Mouse (Mus musculus): Measurements from ENCODE around the gene Slc6a6. TPM values are rescaled to one million over a fixed set of nuclear protein-coding genes. Genes with fewer than 3 reads are reported as not detected.

Gene Slc6a6
- polyA plus RNA-seq, 2 experiments, result 7.5 to 8.0 TPM

DNA sequence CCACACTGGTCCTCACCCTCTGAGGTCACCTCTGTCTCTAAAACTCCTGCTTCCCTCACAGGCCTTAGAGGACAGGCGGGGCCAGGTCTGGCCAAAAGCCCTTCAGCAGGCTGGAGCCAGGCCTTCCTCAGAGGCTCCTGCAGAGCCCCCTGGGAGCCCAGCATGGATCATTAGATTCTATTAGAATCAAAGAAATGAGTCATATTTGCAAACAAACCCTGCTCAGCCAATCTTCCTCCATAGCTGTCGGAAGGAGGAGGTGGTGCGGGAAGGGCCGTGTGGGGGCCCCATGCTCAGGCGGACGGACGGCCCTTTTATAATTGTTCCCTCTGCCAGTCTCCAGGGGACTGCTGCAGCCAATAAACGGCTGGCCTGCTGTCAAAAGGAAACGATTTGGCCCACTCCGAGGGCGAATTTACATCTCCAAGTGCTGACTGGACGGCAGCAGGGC, 45.8 kb downstream of the Slc6a6 start:
- H3K9ac ChIP-seq (replicated peaks), result no peak overlapping the region
- H3K36me3 ChIP-seq (replicated peaks; ENCODE audit: control insufficient read depth, insufficient read depth, low read depth), result no peaks in the 10 kb centered on the region; the same call in none of the 2 replicates
- ATAC-seq (ENCODE audit: insufficient read depth) (no peak), DNase-seq (ENCODE audit: low read depth in 3 of 3, low spot score in 3 of 3) (no peak)
- no peak for TF ChIP-seq EP300 (IDR thresholded peaks at IDR 0.05; ENCODE audit: low read depth)
- TF ChIP-seq CTCF (IDR thresholded peaks at IDR 0.05; ENCODE audit: low read depth), result no peak
- no peak overlapping the region for H3K4me3 ChIP-seq (ENCODE audit: insufficient read depth in 1 of 2, low read depth in 2 of 2, low read length in 2 of 2)
- no peaks in the 10 kb centered on the region for H3K9me3 ChIP-seq (ENCODE audit: control insufficient read depth, low read length)
- no peak overlapping the region for H3K4me2 ChIP-seq (ENCODE audit: low read depth)
- H3K4me1 ChIP-seq (replicated peaks; ENCODE audit: control insufficient read depth in 2 of 2, insufficient read depth in 2 of 2, low read length in 1 of 2), result no peaks in the 10 kb centered on the region
- 70% methylated on average over 12 of the region's 12 CpGs for WGBS (ENCODE audit: insufficient replicate concordance)
- no peaks in the 10 kb centered on the region for H3K27me3 ChIP-seq (ENCODE audit: control insufficient read depth, insufficient read depth, low read length)
- H3K27ac ChIP-seq, result no peak overlapping the region

DNA sequence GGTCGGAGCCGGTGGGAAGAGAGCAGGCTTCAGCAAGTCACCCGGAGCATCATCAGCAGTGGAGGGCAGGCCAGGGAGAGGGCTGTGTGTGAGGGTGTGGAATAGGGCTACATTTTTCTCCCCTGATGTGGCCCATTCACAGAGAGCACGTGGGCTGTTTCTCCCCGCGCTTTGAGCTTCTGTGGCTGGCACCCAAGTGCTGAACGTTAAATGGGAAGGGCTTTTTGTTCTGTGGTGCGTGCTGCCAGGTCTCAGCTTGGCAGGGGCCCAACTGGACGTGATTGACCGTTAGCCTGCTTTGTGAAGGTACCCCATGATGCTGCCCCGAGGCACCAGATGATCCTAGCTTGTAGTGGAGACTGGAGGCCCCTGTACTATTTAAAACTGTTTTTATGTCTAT, 48.3 kb downstream of the Slc6a6 start:
- 81% methylated on average over 11 of the region's 11 CpGs for WGBS (ENCODE audit: insufficient replicate concordance)
- no peak for DNase-seq (ENCODE audit: low read depth in 3 of 3, low spot score in 3 of 3)
- H3K9ac ChIP-seq (replicated peaks), result no peak overlapping the region

DNA sequence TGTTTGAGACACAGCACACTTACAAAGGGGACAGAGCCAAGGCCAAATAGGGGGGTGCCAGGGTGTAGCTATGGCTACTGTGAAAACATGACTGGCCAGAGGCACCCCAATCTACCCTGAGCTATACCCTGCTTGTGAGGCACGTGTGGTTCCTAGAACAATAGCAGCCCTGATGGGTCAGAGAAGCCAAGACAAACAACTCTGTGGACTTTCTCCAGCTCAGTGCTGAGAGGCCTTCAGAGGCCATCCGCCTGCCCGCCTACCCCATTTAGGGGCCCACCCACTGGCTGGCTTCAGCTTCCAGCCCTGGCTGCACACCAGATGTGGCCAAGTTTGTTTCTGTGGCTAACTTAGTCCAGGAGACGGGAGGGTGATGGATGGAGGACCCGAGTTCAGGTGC, 52.6 kb downstream of the Slc6a6 start:
- Histone ChIP-seq H3K36me3 (replicated peaks; ENCODE audit: control insufficient read depth, insufficient read depth, low read depth) (no peaks in the 10 kb centered on the region; the same call in 1 of the 2 replicates), H3K4me1 (replicated peaks; ENCODE audit: control insufficient read depth in 2 of 2, insufficient read depth in 2 of 2, low read length in 1 of 2) (peaks cover 0 to 2% of the 10 kb centered on the region in 2 experiments; a peak in 1 of 4 replicates), H3K4me3 (ENCODE audit: insufficient read depth in 1 of 2, low read depth in 2 of 2, low read length in 2 of 2) (no peak overlapping the region), H3K27ac (no peak overlapping the region), H3K9ac (replicated peaks) (no peak overlapping the region), H3K9me3 (ENCODE audit: control insufficient read depth, low read length) (no peaks in the 10 kb centered on the region), H3K4me2 (ENCODE audit: low read depth) (no peak overlapping the region), H3K27me3 (ENCODE audit: control insufficient read depth, insufficient read depth, low read length) (no peaks in the 10 kb centered on the region)
- DNase-seq (ENCODE audit: low read depth in 3 of 3, low spot score in 3 of 3) (no peak), ATAC-seq (ENCODE audit: insufficient read depth) (no peak)
- WGBS (ENCODE audit: insufficient replicate concordance), result 59% methylated on average over 5 of the region's 5 CpGs
- TF ChIP-seq EP300 (IDR thresholded peaks at IDR 0.05; ENCODE audit: low read depth) (no peak), CTCF (IDR thresholded peaks at IDR 0.05; ENCODE audit: low read depth) (no peak)

More for the DNA sequence above, 48.3 kb downstream of the Slc6a6 start:
- Histone ChIP-seq H3K27me3 (ENCODE audit: control insufficient read depth, insufficient read depth, low read length) (no peaks in the 10 kb centered on the region), H3K9me3 (ENCODE audit: control insufficient read depth, low read length) (no peaks in the 10 kb centered on the region), H3K36me3 (replicated peaks; ENCODE audit: control insufficient read depth, insufficient read depth, low read depth) (no peaks in the 10 kb centered on the region; the same call in 1 of the 2 replicates), H3K4me3 (ENCODE audit: insufficient read depth in 1 of 2, low read depth in 2 of 2, low read length in 2 of 2) (no peak overlapping the region), H3K27ac (no peak overlapping the region), H3K4me1 (replicated peaks; ENCODE audit: control insufficient read depth in 2 of 2, insufficient read depth in 2 of 2, low read length in 1 of 2) (no peaks in the 10 kb centered on the region; a peak in 1 of 4 replicates), H3K4me2 (ENCODE audit: low read depth) (no peak overlapping the region)
- no peak for TF ChIP-seq EP300 (IDR thresholded peaks at IDR 0.05; ENCODE audit: low read depth)
- TF ChIP-seq CTCF (IDR thresholded peaks at IDR 0.05; ENCODE audit: low read depth), result no peak
- ATAC-seq (ENCODE audit: insufficient read depth), result no peak

DNA sequence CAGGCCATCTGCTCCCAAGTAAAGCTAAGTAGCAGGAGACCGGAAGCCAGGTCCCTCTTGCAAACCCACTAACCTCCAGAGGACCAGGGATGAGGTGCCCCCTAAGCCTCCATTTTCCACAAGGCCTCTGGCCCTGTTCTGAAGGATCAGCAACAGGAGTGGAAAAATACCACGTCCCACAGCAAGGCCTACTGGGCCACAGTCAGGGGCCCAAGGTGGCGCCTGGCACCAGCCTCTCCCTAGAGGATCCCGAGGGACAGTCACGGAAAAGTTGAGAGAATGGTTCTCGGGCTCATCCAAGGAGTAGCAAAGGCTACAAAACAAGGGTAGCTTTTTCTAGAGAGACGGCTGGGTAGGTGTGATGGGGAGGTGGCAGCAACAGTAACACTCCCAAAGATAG, 53.6 kb downstream of the Slc6a6 start:
- H3K27ac ChIP-seq, result no peak overlapping the region
- DNase-seq (ENCODE audit: low read depth in 3 of 3, low spot score in 3 of 3) (no peak), ATAC-seq (ENCODE audit: insufficient read depth) (no peak)
- no peaks in the 10 kb centered on the region; the same call in 1 of the 2 replicates for H3K36me3 ChIP-seq (replicated peaks; ENCODE audit: control insufficient read depth, insufficient read depth, low read depth)
- 70% methylated on average over 7 of the region's 7 CpGs for WGBS (ENCODE audit: insufficient replicate concordance)
- TF ChIP-seq EP300 (IDR thresholded peaks at IDR 0.05; ENCODE audit: low read depth), result no peak
- no peaks in the 10 kb centered on the region for H3K9me3 ChIP-seq (ENCODE audit: control insufficient read depth, low read length)
- H3K4me3 ChIP-seq (ENCODE audit: insufficient read depth in 1 of 2, low read depth in 2 of 2, low read length in 2 of 2), result no peak overlapping the region
- no peak overlapping the region for H3K4me2 ChIP-seq (ENCODE audit: low read depth)
- H3K4me1 ChIP-seq (replicated peaks; ENCODE audit: control insufficient read depth in 2 of 2, insufficient read depth in 2 of 2, low read length in 1 of 2), result peaks cover 0 to 2% of the 10 kb centered on the region in 2 experiments; a peak in 1 of 4 replicates
- no peak overlapping the region for H3K9ac ChIP-seq (replicated peaks)
- H3K27me3 ChIP-seq (ENCODE audit: control insufficient read depth, insufficient read depth, low read length), result no peaks in the 10 kb centered on the region

DNA sequence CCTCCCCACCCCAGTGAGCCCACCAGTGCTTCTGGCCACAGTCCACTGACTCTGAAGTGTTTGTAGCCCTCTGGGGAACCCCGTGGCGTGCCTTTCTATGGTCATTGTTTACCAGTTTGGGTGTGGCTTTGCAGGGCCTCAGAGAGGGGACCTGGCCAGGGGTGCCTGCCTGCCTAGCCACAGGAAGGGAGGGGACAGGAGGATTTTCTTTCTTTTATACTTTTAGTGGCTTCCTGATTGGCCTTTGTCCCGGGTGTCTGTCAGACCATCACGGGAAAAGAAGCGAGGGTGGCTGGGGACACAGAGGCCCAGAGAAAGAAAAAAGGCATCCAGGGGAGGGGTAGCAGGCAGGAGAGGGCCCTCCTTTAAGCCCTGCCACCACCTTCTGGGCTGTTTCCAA, 54.2 kb downstream of the Slc6a6 start:
- DNase-seq (ENCODE audit: low read depth in 3 of 3, low spot score in 3 of 3) (no peak), ATAC-seq (ENCODE audit: insufficient read depth) (no peak)
- WGBS (ENCODE audit: insufficient replicate concordance), result 53% methylated on average over 5 of the region's 5 CpGs
- no peak overlapping the region for H3K4me3 ChIP-seq (ENCODE audit: insufficient read depth in 1 of 2, low read depth in 2 of 2, low read length in 2 of 2)
- H3K27me3 ChIP-seq (ENCODE audit: control insufficient read depth, insufficient read depth, low read length), result no peaks in the 10 kb centered on the region
- H3K9ac ChIP-seq (replicated peaks), result no peak overlapping the region
- H3K27ac ChIP-seq, result no peak overlapping the region
- no peaks in the 10 kb centered on the region for H3K9me3 ChIP-seq (ENCODE audit: control insufficient read depth, low read length)
- no peaks in the 10 kb centered on the region; the same call in 1 of the 2 replicates for H3K36me3 ChIP-seq (replicated peaks; ENCODE audit: control insufficient read depth, insufficient read depth, low read depth)
- TF ChIP-seq CTCF (IDR thresholded peaks at IDR 0.05; ENCODE audit: low read depth), result no peak
- peaks cover 0 to 2% of the 10 kb centered on the region in 2 experiments; a peak in 1 of 4 replicates for H3K4me1 ChIP-seq (replicated peaks; ENCODE audit: control insufficient read depth in 2 of 2, insufficient read depth in 2 of 2, low read length in 1 of 2)
- H3K4me2 ChIP-seq (ENCODE audit: low read depth), result no peak overlapping the region
